Mouse (Mus musculus): Measurements from ENCODE around the gene D7Ertd443e.

The D7Ertd443e gene

DNA sequence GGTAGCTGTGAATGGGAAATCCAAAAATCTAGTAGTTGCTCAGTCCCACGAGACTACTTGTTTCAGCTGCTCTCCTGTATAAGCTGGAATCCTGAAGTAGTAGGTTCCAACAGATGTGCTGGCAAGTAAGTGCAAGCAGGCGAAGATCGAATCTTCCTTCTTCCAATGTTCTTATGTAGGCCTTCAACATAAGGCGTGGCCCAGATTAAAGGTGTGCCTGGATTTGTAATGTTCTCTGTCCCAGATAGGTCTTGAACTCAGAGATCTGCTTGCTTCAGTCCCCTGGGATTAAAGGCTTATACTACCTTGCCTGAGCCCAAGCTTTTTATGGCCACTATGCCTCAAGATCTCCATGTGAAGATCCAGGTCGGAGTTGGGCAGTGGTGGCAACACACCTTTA is at the start of gene D7Ertd443e:
Gene D7Ertd443e (minus strand): TSS at position 101 of the 400 bp plus-strand sequence.
- no peak for DNase-seq (ENCODE audit: low spot score)

GRCm38 (mm10) chr7:134431681-134432080 is 46.2 kb upstream of the D7Ertd443e start:
- no peak for DNase-seq (ENCODE audit: low spot score)

GRCm38 (mm10) chr7:134428676-134429075 is 43.2 kb upstream of the D7Ertd443e start:
- DNase-seq (ENCODE audit: low spot score) = no peak

DNA sequence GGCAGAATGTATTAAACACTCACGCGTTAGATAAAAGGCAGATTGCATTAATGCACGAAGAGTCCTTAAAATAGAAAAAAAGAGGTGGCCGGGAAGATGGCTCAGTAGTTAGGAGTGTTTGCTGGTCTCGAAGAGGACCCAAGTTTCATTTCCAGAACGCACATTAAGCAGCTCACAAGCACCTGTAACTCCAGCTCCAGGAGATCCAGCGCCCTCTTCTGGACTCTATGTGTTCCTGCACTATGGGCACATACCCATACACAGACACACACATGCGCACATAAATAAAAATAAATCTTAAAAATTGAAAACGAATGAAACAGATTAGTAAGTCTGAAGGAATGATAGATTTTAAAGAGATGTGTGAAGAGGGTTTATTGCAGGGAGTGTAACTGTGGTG is 29.6 kb upstream of the D7Ertd443e start:
- no peak for DNase-seq (ENCODE audit: low spot score)

- DNase-seq (ENCODE audit: low spot score) = peak; percentile 39
Measured at GRCm38 (mm10) chr7:134414005-134414690, 28.7 kb upstream of the D7Ertd443e start.

DNA sequence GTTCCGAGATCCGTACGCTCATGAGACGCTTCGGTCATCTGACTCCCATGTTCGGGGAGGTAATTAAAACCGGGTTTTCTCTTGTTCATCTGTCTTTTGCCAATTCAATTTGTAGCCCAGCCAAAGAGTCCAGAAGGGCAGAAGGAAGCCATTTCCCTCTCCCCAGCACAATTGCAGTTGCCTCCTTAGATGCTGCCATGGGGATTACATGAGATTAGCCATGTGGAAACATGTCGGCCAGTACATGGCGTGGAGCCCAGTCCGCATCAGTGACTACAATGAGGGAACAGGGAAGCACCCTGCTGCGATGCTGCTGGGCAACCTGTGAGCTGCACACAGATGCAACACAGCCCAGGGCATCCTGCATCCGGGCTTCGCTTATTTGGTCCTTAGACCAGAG is 23.2 kb upstream of the D7Ertd443e start:
- DNase-seq (ENCODE audit: low spot score) = no peak

GRCm38 (mm10) chr7:134400746-134401145 is 15.3 kb upstream of the D7Ertd443e start:
- no peak for DNase-seq (ENCODE audit: low spot score)

DNA sequence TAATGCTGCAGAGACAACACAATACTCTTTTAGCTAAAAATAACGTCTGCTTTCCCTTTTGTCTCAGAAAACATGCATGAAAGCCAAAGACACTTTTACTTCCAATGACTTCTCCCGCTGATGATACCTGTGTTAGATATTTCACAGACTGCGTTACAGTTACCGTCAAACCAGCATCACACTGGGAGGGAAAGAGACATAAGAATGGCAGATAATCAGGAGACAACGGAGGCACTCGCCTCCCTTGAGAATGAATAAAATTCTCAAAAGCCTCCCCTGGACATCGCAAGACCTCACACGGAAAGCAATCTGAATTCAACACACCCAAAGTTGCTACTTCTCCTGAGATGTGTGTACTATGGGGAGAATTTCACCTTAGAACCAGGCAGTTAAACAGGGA is 11.3 kb upstream of the D7Ertd443e start:
- DNase-seq (ENCODE audit: low spot score) = no peak

- no peak for DNase-seq (ENCODE audit: low spot score)
Measured at GRCm38 (mm10) chr7:134382791-134383190, 2.7 kb downstream of the D7Ertd443e start.

DNA sequence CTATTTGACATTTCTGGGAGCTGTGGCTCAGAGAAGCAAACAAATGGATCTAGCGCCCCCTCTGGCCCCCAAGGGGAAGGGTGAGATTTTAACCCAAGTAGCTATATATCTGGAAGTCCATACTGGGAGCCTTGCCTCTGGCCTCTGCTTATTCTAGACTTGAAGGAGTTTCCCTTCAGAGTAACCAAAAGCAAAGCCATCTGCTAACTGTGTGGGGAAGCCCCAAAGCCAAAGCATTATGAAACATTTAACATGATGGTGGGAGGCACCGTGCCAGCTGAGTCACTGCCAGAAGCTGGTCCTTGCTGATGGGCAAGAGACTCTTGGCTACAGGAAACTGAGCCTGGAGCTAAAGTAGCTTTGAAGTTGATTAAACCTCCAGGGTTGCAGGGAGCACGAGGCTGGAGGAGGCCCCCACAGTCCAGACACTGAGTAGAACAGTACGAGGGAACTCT is 4.0 kb downstream of the D7Ertd443e start:
- DNase-seq (ENCODE audit: low spot score) = peak; percentile 88

DNA sequence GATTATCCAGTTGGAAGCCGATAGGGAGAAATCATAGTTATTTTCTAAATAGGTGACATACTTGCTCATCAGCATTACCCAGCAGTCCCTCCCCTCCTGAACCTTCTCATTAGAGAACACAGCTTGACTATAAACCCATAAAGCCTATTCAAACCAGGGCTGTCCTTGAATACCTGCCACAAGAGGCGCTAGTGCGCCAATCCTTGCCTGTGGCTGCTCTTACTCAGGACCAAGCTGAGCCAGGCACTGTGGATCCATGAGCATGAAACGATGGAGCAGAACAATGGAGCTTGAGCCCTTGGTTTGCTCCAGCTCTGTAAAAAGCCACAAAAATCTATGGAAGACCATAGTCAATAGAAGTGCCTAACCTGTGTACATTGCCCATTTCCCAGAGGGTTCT is 7.2 kb downstream of the D7Ertd443e start:
- peak; percentile 36 for DNase-seq (ENCODE audit: low spot score)

- peak; percentile 50 for DNase-seq (ENCODE audit: low spot score)
Measured at GRCm38 (mm10) chr7:134376786-134377185, 8.7 kb downstream of the D7Ertd443e start.

DNA sequence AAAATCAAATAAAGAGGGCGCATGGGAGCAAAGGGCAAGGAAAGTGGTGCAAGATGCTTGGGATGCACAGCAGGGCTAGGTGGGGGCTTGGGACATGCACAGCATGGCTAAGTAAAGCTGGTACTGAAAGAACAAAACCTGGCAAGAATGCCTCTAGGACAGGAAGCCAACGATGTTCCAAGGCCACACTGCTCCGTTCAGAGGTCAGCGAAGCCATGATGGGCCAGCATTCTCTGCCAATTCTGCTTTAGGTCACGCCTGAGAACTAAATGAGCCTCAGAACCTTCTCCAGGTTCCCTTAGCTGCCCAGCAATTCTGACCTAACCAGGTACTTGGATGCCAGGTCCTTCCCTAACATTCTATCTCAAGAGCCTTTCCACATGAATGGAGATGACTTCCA is 13.2 kb downstream of the D7Ertd443e start:
- DNase-seq (ENCODE audit: low spot score) = peak; percentile 69

DNA sequence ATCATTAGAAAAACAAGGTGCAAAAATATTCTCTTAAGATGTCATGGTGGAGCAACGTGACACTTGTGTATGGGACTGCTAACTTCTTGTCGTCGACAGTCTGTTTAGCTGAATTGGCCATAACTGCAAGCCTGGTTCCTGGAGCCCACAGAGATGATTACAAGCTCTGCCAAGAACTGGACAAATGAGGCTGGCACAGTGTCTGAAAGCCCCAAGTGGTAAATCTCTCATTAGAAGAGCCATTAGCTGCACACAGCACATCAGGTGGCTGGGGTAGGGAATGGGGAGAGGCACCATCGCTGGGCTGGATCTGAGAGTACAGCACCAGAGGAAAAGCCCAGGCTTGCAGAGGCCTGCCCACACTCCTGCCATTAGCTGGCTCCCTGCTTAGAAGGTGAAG is 16.2 kb downstream of the D7Ertd443e start:
- no peak for DNase-seq (ENCODE audit: low spot score)

- no peak for DNase-seq (ENCODE audit: low spot score)
Measured at GRCm38 (mm10) chr7:134362257-134362870, 23.1 kb downstream of the D7Ertd443e start.

- DNase-seq (ENCODE audit: low spot score) = peak; percentile 72
Measured at GRCm38 (mm10) chr7:134348825-134349224, 36.6 kb downstream of the D7Ertd443e start.

- no peak for DNase-seq (ENCODE audit: low spot score)
Measured at GRCm38 (mm10) chr7:134342202-134342601, 43.3 kb downstream of the D7Ertd443e start.

GRCm38 (mm10) chr7:134335951-134336350 is 49.5 kb downstream of the D7Ertd443e start:
- no peak for DNase-seq (ENCODE audit: low spot score)

- DNase-seq (ENCODE audit: low spot score) = no peak
Measured at GRCm38 (mm10) chr7:134320979-134321378, 64.5 kb downstream of the D7Ertd443e start.

GRCm38 (mm10) chr7:134302084-134302483 is 83.4 kb downstream of the D7Ertd443e start:
- DNase-seq (ENCODE audit: low spot score) = no peak

- peak; percentile 37 for DNase-seq (ENCODE audit: low spot score)
Measured at GRCm38 (mm10) chr7:134301285-134301684, 84.2 kb downstream of the D7Ertd443e start.

- DNase-seq (ENCODE audit: low spot score) = peak; percentile 85
Measured at GRCm38 (mm10) chr7:134292750-134293149, 92.7 kb downstream of the D7Ertd443e start.

GRCm38 (mm10) chr7:134289611-134290301 is 95.7 kb downstream of the D7Ertd443e start:
- no peak for DNase-seq (ENCODE audit: low spot score)

Measured in adipocyte (in vitro differentiated cells).